Mouse (Mus musculus) ES-E14 (cell line): ENCODE measurements around the gene Plekhm1. TPM values are rescaled to one million over a fixed set of nuclear protein-coding genes. Genes with fewer than 3 reads are reported as not detected.

Experiments used
- DNase-seq: peaks from one replicate; pipeline ENCODE4 v3.0.0-alpha.2; 2013; ENCODE audit warnings: low read depth, low spot score
- H3K27ac ChIP-seq: 2 replicates; pipeline ENCODE4 v1.5.1; 2012; ENCODE audit warnings: low read depth, mild to moderate bottlenecking, low read length, moderate library complexity, mixed read lengths; ENCODE audit not compliant: poor library complexity, insufficient read depth, severe bottlenecking
- H3K36me3 ChIP-seq: 2 replicates; pipeline ENCODE4 v1.6.1; 2012; ENCODE audit warnings: mild to moderate bottlenecking, low read length, moderate library complexity, mixed read lengths; ENCODE audit not compliant: control insufficient read depth, poor library complexity, insufficient read depth, severe bottlenecking
- H3K4me1 ChIP-seq, 2 experiments: fragments of 150-350 bp in 1 of 2; sonication (generic) in 1 of 2; 2 replicates each; pipeline ENCODE4 v1.6.1; 2012; ENCODE audit warnings: low read length in 2 of 2, mild to moderate bottlenecking in 1 of 2, mixed read lengths in 1 of 2; ENCODE audit not compliant: control insufficient read depth in 2 of 2, insufficient read depth in 2 of 2, poor library complexity in 1 of 2
- H3K4me3 ChIP-seq, 2 experiments: fragments of 150-350 bp in 1 of 2; sonication (generic) in 1 of 2; 2 replicates each; pipeline ENCODE4 v1.5.1; 2012; ENCODE audit warnings: low read length in 2 of 2, low read depth in 1 of 2, mild to moderate bottlenecking in 1 of 2, mixed read lengths in 1 of 2; ENCODE audit not compliant: insufficient read depth in 1 of 2, poor library complexity in 1 of 2, severe bottlenecking in 1 of 2
- H3K9ac ChIP-seq: 2 replicates; pipeline ENCODE4 v1.6.1; 2012; ENCODE audit warnings: low read depth, mild to moderate bottlenecking, low read length, mixed read lengths; ENCODE audit not compliant: poor library complexity, insufficient read depth, severe bottlenecking
- H3K9me3 ChIP-seq: fragments of 150-350 bp; sonication (generic); 2 replicates; pipeline ENCODE4 v1.6.1; 2012; ENCODE audit warnings: low read depth, mild to moderate bottlenecking, low read length; ENCODE audit not compliant: control insufficient read depth, insufficient read depth
- CHD2 ChIP-seq: IDR thresholded peaks from 2 replicates; pipeline ENCODE4 v1.6.1; 2014; ENCODE audit warnings: mild to moderate bottlenecking, low read depth, low read length, inconsistent platforms
- HCFC1 ChIP-seq: IDR thresholded peaks from 2 replicates; pipeline ENCODE4 v1.6.1; 2012; ENCODE audit warnings: low read length, inconsistent platforms, borderline replicate concordance; ENCODE audit not compliant: insufficient read depth
- MAFK ChIP-seq: IDR thresholded peaks from 2 replicates; pipeline ENCODE4 v1.6.1; 2014; ENCODE audit warnings: mild to moderate bottlenecking, low read depth, low read length, inconsistent platforms; ENCODE audit not compliant: insufficient read depth
- ZC3H11A ChIP-seq: IDR thresholded peaks from 2 replicates; pipeline ENCODE4 v1.6.1; 2012; ENCODE audit warnings: low read depth, mild to moderate bottlenecking, inconsistent platforms, low read length, borderline replicate concordance
- ZNF384 ChIP-seq: IDR thresholded peaks from 2 replicates; pipeline ENCODE4 v1.6.1; 2012; ENCODE audit warnings: low read depth, low read length, inconsistent platforms
- in situ Hi-C, 2 experiments: fragments of 600-800 bp; cut with MboI; formaldehyde crosslinking; loops; one replicate each; pipeline ENCODE4 v1.15.1; 2025; ENCODE audit warnings: low sequenced_read_pairs in 2 of 2, inconsistent platforms in 1 of 2; ENCODE audit not compliant: unreplicated experiment in 2 of 2
- total RNA-seq: library from RNA; depleted of rRNA; stranded (reverse); fragments of 300-350 nt; gene quantifications from 2 replicates; pipeline ENCODE4 v1.2.3, GENCODE M21; 2012

Gene Plekhm1
- total RNA-seq, 1 experiment, result 11.7 TPM

DNA sequence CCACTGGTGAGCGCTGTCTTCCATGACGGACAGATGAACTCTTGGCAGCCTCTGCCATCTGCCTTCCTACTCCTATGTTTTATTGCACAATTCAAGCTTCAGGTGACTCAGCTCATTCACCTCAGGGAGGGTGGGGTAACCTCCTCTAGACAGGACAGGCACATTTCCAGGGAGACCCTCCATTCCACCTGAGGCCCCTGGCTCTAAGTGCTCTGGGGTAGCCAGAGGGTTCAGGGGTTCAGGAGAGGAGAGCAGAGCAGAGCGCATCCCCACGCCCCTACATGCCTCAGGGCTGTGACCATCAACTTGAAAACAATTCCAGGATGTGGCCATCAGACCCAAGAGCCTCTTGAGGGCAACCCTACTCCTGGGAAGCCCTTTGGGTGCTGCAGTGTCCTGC is 47.0 kb downstream of the Plekhm1 start:
- DNase-seq, result no peak
- Histone ChIP-seq H3K36me3 (peaks cover 30% of the 10 kb centered on the region), H3K4me3 (no peak overlapping the region), H3K9ac (no peak overlapping the region), H3K4me1 (peaks cover 0 to 18% of the 10 kb centered on the region in 2 experiments; a peak in 2 of 4 replicates), H3K27ac (no peak overlapping the region), H3K9me3 (no peaks in the 10 kb centered on the region)
- in situ Hi-C loops, result no loop called here
- no peak for TF ChIP-seq MAFK
- no peak for TF ChIP-seq HCFC1
- TF ChIP-seq ZC3H11A, result no peak
- TF ChIP-seq ZNF384, result no peak
- no peak for TF ChIP-seq CHD2

DNA sequence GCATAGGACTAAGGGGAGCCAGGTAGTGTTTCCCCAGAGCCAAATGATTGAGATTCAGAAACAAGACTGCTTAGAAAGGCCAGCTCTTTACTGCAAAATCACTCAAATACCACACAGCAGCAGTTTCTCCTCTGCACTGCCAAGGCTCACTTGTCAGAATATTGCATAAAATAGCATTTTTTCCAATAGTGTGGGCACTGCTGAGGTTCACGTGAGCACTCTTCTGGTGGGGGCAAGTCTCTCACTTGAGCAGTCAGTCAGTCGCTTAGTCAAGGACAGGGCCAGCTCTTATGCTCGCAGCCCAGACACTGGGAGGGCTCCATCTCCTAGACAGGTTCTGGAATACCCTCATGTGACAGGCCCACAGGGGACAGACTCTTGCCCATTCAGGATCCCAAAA is 47.5 kb downstream of the Plekhm1 start:
- no peak overlapping the region for H3K4me3 ChIP-seq
- no peak overlapping the region for H3K27ac ChIP-seq
- H3K9me3 ChIP-seq, result no peaks in the 10 kb centered on the region
- DNase-seq, result no peak
- H3K4me1 ChIP-seq, result peaks cover 0 to 18% of the 10 kb centered on the region in 2 experiments; a peak in 2 of 4 replicates
- in situ Hi-C loops, result no loop called here
- H3K9ac ChIP-seq, result no peak overlapping the region
- H3K36me3 ChIP-seq, result peaks cover 27% of the 10 kb centered on the region
- no peak for TF ChIP-seq ZC3H11A
- TF ChIP-seq ZNF384, result no peak
- TF ChIP-seq CHD2, result no peak
- no peak for TF ChIP-seq HCFC1
- no peak for TF ChIP-seq MAFK

DNA sequence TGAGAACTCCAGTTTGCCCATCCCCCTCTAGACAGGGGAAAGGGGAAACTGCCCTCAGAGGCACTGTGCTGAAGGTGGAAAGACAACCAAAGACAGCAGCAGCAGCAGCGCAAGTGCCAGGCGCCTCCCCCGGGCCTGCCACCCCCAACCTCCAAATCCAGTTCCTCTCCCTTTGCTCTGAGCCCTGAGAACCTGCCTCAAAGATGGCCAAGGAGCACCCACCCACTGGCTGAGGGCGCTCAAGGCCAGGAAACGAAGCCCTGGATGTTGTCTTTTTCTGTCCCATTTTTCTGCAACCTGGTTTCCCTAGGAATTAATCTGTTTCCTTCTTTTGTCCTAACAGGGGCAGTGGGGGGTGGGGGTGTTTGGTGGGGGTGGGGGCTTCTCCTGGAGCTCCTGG is 48.2 kb downstream of the Plekhm1 start:
- H3K4me1 ChIP-seq, result peaks cover 0 to 17% of the 10 kb centered on the region in 2 experiments; a peak in 2 of 4 replicates
- in situ Hi-C loops, result no loop called here

DNA sequence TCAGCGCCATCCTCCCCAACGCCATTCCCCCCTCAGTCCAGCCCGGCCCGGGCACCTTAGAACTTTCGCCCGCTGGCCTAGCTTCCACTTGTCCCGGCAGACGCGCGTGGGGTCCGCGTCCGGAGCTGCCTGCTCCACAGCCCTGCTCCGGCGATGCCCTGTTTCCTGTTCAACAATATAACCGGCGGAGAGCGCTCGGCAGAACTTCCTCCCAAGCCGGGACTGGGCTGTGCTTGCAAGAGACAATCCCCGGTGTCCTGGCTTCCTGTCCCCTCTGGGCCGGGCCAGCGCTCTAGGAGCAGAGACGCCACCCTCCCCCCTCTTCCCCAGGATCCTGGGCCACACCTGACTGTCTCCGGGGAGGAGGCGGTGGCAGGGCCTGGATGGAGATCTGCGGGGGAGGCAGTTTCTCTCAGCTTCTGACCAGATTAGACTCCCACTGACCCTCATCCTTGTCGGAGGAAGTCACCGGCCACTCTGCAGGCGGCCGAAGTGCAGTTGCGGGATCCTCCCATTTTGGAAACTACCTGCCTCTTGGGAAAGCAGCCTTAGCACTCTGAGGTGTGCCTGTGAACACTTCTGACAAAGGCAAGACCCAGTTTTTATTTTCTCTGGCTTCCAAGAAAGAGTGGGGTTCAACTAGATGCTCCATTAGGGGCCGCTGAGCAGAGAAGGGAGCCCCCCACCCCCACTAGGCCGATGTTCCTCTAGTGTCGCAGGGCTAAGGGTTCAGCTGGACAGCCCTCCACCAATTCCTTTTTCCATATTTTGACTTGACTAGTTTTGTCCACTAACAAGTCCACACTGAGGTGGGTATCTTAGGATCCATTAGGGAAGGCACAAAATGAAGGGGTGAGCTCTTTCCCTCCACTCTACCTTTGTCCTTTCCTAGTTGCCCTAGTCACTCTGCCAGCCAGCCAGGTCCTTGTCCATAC is 49.0 kb downstream of the Plekhm1 start, which contains the start of gene Arhgap27:
Gene Arhgap27 (minus strand): TSS at position 479 of the 935 bp plus-strand sequence.
- TF ChIP-seq ZNF384, result no peak
- TF ChIP-seq HCFC1, result no peak
- TF ChIP-seq ZC3H11A, result no peak
- TF ChIP-seq MAFK, result no peak
- TF ChIP-seq CHD2, result no peak
- in situ Hi-C loops, result no loop called here
- Histone ChIP-seq H3K9me3 (no peaks in the 10 kb centered on the region), H3K9ac (peak within 1 kb of the TSS; percentile 85), H3K4me3 (peak within 1 kb of the TSS; percentile 79 to 80), H3K27ac (peak within 1 kb of the TSS; percentile 41; the same call in 1 of the 2 replicates), H3K4me1 (peaks cover 0 to 18% of the 10 kb centered on the region in 2 experiments; a peak in 2 of 4 replicates), H3K36me3 (peaks cover 23% of the 10 kb centered on the region)
- DNase-seq, result no peak

More for the DNA sequence above, 48.2 kb downstream of the Plekhm1 start:
- no peak overlapping the region for H3K27ac ChIP-seq
- H3K9ac ChIP-seq, result no peak overlapping the region
- TF ChIP-seq CHD2 (no peak), ZNF384 (no peak), MAFK (no peak), ZC3H11A (no peak), HCFC1 (no peak)
- no peak for DNase-seq
- no peaks in the 10 kb centered on the region for H3K9me3 ChIP-seq
- H3K36me3 ChIP-seq, result peaks cover 23% of the 10 kb centered on the region
- no peak overlapping the region for H3K4me3 ChIP-seq
